Mouse (Mus musculus): ENCODE results near the gene Sdhaf1.

Sdhaf1 gene

GRCm38 (mm10) chr7:30323795-30324194 lies at the start of gene Sdhaf1:
Sdhaf1 (minus strand) TSS chr7:30323895.
- DNase-seq (ENCODE audit: low read depth): no peak

DNA sequence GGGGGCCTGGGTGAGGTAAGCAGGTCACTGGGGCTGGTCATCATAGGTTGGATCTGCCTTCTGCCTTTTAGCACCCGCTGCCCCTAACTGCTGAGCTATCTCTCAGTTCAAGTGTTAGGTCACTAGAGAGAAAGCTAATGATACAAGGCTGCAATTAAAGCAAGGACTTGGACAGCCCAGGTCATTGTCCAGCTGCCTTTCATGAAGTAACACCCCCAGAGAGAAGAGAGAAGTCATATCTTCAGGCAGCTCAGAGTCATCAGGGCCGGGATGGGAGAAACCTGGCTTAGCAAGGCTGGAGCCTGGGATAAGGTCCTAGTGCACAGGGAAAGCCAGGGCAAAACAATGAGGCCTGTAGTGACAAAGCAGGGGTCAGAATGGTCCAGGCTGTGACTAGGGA lies 43.8 kb upstream of the Sdhaf1 start:
- no peak for DNase-seq (ENCODE audit: low read depth)

GRCm38 (mm10) chr7:30363344-30363738 lies 39.6 kb upstream of the Sdhaf1 start:
- no peak for DNase-seq (ENCODE audit: low read depth)

DNA sequence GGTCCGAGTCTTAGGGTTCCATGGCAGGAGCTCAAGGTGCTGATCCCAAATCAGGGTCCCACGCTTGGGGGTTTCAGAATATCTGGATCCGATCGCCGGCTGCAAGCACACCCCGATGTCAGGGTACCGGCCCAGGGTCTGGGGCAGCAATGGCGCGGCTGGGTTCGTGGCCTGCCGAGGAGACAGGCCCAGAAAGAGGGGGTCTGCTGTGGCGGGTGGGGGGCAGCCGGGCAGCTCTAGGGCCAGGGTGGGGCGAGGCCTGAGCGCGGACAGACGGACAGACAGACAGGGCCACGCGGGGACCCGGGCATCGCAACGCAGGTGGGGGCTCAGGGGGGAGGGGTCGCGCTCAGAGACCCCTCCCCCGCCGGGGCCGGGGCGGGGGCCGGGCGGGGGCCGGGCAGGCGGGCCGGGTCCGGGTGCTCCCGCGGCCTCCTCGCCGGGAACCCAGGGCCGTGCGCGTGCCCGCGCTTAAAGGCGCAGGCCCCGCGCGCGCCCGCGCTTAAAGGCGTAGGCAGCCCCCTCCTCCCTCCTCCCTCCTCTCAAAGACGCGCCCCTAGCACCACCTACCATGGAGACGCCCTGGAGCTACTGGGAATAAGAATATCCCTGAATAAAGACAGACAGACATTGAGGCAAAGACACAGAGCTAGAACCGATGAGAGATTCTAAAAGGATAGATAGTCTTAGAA lies 39.1 kb upstream of the Sdhaf1 start, which contains the start of gene Lrfn3:
TSS of gene Lrfn3 (minus strand) at position 121 of the 692 bp plus-strand sequence.
- peak; percentile 89 for DNase-seq (ENCODE audit: low read depth)

DNA sequence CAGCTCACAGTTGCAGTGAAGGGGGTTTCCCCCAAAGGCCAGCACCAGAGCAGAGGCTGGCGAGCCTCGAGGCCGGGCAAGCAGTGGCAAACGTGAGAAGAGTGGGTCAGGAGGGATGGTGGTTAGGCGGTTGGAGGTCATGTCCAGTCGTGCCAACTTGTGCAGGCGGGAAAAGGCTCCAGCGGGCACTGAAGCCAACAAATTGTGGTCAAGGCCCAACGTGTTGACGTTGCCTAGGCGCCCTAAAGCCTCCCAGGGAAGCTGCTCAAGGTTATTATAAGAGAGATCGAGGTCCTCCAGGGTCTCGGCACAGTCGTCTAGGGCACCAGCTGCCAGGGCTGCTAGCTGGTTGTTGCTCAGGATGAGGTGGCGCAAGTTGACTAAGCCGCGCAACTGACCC lies 36.3 kb upstream of the Sdhaf1 start:
- no peak for DNase-seq (ENCODE audit: low read depth)

DNA sequence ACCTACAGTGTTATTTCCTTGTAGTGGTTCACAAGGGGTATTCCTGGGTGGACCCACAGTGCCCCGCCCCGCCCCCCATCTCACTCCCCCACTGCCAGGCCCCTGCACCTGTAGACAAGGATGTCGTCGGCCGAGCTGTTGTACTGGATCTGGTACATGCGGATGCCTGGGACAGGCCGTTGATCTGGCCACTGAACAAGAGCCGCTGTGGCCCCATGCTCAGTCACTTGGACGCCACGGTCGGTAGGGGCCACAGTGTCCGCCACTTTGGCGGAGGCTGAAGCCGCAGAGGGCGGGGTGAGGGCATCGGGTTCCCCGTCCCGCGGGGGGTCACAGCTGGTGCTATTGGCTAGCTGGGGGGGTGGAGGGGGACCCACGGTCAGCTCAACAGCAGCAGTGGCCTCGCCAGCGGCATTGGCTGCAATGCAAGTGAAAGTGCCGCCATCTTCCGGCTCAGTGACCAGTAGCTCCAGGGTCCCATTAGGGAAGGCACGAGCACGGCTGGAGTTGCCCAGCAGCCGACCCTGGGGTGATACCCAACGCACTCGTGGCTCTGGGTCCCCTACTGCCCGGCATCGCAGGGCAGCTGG lies 35.7 kb upstream of the Sdhaf1 start:
- DNase-seq (ENCODE audit: low read depth): no peak

GRCm38 (mm10) chr7:30358378-30359186 lies 34.9 kb upstream of the Sdhaf1 start:
- no peak for DNase-seq (ENCODE audit: low read depth)

- DNase-seq (ENCODE audit: low read depth): peak; percentile 59
Measured at GRCm38 (mm10) chr7:30354059-30354458, 30.4 kb upstream of the Sdhaf1 start.

- peak; percentile 92 for DNase-seq (ENCODE audit: low read depth)
Measured at GRCm38 (mm10) chr7:30353279-30353822, 29.7 kb upstream of the Sdhaf1 start.

DNA sequence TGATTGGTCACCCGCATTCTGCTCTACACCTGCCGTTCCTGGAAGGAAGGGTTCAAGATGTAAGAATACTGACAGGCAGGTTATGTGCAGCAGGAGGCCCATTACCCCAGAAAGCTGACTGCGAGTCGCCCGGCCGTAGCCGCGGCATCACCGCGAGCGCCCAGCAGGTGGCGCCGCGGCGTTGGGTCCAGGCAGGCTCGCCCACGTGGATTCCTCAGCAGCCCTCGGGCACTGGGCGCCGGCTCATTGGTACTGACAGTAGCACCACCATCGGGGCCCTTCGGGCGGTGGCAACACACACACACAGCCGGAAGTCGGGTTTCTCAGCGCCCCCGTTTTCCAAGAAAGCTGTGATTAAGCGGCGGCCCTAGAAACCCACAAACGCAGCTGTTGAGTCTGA lies 24.1 kb upstream of the Sdhaf1 start:
- DNase-seq (ENCODE audit: low read depth): peak; percentile 88

DNA sequence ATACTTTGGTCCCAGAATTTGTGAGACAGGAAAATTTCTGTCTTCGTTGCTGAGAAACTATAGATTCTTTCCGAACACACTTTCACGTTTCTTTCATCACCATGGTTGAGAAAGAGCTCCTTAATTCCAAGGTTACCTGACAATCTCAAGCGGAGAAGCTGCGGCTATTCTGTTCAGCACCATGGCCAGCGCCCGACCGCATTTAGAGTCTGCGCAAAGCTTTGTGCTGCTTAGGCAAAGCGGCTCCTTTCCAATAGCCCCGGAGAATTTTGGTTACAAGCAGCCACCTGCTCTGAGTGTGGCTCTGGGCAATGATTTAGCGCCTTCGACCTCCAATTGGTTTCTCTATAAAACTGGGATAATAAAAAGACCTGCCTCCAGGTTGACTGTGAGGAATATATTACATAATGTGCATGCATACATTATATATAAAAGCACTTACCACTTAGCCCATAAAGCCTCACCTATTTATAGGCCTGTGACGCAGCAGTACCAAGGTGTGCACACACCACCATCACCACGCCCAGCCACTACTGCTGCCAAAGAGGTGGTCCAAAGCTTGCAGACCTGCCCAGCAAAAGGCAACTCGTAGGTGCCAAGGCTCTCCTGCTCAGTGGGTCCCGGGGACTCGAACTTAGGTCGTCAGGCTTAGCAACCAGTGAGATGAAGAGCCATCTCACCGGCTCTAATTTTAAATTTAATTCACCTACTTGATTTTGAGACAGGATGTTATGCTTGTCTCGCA lies 23.1 kb upstream of the Sdhaf1 start:
- DNase-seq (ENCODE audit: low read depth): peak; percentile 76

- no peak for DNase-seq (ENCODE audit: low read depth)
Measured at GRCm38 (mm10) chr7:30339432-30340109, 15.9 kb upstream of the Sdhaf1 start.

GRCm38 (mm10) chr7:30336384-30336783 lies 12.7 kb upstream of the Sdhaf1 start:
- peak; percentile 96 for DNase-seq (ENCODE audit: low read depth)

DNA sequence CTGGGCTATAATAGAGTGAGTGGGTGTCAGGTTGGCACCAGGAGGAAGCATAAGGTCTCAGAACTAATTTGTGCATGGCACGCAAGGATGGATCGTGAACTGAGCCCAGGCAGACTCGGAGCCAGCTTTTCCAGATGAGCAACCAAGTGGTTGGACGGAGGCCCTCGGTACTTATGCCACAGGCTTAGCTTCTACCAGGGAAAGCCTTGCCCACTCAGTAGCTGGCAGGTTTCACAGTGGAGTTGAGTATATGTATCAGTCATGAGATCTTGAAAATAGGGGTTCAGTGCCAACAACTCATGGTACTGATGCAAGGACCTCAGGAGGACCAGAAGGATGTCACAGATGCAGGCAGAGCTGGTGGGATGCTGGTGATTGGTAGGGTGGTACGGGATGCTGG lies 12.0 kb upstream of the Sdhaf1 start:
- no peak for DNase-seq (ENCODE audit: low read depth)

DNA sequence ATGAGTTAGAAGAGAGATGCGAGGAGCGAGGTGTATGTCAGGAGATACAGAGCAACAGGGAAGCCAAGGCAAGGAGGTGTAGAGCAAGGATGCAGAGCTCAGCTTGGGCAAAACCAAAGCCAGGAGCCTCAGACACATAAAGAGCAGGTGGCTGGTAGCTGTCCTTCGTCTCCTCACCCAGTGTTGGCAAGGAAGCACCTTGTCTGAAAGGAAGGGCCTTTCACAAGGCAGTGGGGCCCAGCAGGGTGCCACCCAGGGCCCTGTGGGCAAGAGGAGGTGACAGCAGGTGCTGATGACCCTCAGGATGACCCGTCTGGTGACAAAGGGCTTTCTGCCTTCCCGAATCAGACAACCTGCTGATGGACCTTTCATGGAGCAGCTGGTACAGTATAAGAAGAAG lies 10.9 kb upstream of the Sdhaf1 start:
- no peak for DNase-seq (ENCODE audit: low read depth)

- DNase-seq (ENCODE audit: low read depth): peak; percentile 70
Measured at GRCm38 (mm10) chr7:30333436-30333835, 9.7 kb upstream of the Sdhaf1 start.

DNA sequence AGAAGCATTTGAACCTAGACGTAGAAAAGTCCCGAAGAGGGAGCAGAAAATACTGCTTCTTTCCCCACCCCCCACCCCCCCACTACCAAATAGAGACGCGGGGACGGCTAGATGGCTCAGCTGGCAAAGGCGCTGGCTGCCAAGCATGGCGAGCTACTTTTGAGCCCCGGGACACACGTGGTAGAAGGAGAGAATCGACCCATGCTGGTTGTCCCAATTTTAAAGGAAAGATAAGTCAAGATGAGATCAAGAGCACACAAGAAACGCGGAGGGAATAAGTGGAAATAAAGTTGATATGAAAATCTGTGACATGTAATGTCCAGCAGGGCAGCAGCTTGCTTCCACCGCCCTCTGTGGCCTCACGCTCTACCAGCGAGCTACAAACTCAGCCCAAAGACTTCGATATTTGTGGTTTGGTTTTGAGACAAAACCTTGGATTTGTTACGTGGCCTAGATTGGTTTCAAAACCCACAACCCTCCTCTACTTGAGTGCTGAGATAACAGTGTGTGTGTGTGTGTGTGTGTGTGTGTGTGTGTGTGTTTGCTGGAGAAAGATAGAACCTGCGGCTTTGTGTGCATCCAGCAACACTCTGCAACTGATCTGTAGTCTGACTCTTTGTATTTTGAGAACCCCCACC lies 9.0 kb upstream of the Sdhaf1 start:
- no peak for DNase-seq (ENCODE audit: low read depth)

DNA sequence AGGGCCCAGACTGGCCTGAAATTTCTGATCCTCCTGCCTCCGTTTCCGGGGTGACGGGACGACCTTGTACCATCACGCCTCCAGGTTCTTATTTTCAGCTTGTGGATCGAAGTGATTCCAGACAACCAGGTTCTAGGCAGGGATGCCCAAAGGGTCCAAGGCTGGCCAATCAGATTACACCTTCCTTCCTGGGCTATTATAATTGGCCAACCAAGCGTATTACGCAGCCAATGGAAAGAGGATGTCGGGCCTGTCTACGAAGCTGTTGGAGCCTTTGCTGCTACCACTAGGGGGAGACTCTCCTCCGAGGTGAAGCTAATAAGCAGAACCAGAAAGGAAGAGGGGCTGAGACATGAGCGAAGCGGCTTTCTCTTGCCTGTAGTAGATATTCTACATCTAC lies 8.2 kb upstream of the Sdhaf1 start:
- peak; percentile 74 for DNase-seq (ENCODE audit: low read depth)

DNA sequence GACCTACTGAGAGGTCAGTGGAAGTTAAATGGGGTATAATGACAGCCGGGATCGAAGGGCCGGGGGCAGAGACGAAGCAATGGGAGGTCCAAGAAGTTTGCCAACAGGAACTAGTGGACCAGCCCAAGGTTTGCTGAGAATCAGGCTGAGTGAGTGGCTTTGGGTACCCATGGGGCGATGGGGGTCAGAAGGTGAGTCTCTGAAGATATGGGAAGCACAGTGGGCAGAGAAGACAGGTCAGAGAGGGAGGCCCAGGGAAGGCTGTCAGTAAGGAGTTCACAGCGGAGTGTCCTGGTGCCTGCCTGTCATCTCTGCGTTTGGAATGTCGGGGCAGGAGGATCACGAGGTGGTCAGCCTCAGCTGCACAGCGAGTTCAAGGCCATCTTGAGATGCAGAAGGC lies 4.7 kb upstream of the Sdhaf1 start:
- DNase-seq (ENCODE audit: low read depth): no peak

DNA sequence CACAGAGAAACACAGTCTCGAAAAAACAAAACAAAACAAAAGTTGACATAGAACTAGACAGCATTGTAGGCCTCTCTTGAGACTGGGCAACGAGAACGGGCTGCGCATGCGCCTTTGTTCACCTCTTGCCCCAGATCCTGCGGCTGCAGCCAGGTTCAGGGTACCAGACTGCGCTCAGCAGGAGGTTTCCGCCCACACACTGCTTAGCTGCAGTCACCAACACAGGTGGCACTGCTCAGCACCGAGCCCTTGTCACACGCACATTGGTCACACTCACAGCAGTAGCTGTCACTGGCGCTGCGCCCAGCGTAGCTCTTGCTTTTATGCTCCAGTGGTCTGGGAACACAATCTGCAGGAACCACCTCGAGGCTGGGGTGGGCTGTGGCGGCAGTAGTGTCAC lies 3.4 kb upstream of the Sdhaf1 start:
- DNase-seq (ENCODE audit: low read depth): no peak

DNA sequence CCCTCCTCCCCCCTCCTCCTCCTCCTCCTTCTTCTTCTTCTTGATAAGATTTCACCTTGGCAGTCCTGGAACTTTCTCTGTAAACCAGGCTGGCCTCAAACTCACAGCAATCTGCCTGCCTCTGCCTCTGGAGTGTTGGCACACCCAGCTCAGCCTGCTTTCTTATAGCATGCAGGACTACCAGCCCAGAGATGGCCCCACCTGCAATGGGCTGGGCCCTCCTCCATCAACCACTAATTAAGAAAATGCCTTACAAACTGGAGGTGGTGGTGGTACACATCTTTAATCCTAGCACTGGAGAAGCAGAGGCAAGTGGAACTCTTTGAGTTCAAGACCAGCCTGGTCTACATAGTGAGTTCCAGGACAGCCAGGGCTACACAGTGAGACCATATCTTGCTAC lies 2.7 kb upstream of the Sdhaf1 start:
- no peak for DNase-seq (ENCODE audit: low read depth)
